Comparison of ENCODE assay signal across 26 mouse cellular contexts in genomic region chr19:30354981-30355380, GRCm38 (mm10).
DNase-seq lines count a peak whose midpoint lies in the region; ATAC-seq and TF ChIP-seq lines count a peak whose summit lies in the region.
"Had no signal": no experiment of that assay in that cellular context is flagged by ENCODE, and none has a peak within 500 bp of the region (broad histone marks: within the 10 kb centered on the region; RNA-seq: fewer than 3 reads in every experiment).

No protein-coding gene starts in this region.

- no peak for TF ChIP-seq CTCF in brain, embryonic 14.5 days (IDR thresholded peaks at IDR 0.05; ENCODE audit: borderline replicate concordance, extremely low read depth, insufficient read depth, insufficient read length)

- H3K4me3 ChIP-seq in heart, embryonic 13.5 days: no peak overlapping the region
- no peak overlapping the region for H3K4me3 ChIP-seq in limb, embryonic 10.5 days
- H3K4me3 ChIP-seq: embryonic facial prominence, embryonic 12.5 days; embryonic facial prominence, embryonic 15.5 days; heart, adult 2 months; heart, embryonic 15.5 days had no signal

- no peak for ATAC-seq in heart, embryonic 13.5 days (ENCODE audit: extremely low read depth, insufficient number of reproducible peaks, low FRiP score, low TSS enrichment)
- ATAC-seq: CD4-positive, CD25-positive, alpha-beta regulatory T cell, adult 4 months; forebrain, embryonic 14.5 days; forebrain, postnatal 0 days; hindbrain, postnatal 0 days; inflammation-experienced regulatory T-cells, adult 6 months; intestine, embryonic 16.5 days had no signal

- no peaks in the 10 kb centered on the region for H3K9me3 ChIP-seq in heart, embryonic 13.5 days
- no peaks in the 10 kb centered on the region for H3K9me3 ChIP-seq in limb, embryonic 10.5 days (replicated peaks)
- H3K9me3 ChIP-seq: embryonic facial prominence, embryonic 12.5 days; embryonic facial prominence, embryonic 15.5 days; heart, embryonic 15.5 days had no signal

- H3K4me2 ChIP-seq in heart, embryonic 13.5 days: no peak overlapping the region
- H3K4me2 ChIP-seq: embryonic facial prominence, embryonic 12.5 days; embryonic facial prominence, embryonic 15.5 days; heart, embryonic 11.5 days; heart, embryonic 15.5 days; hindbrain, embryonic 14.5 days had no signal

- TF ChIP-seq POLR2A in brain, embryonic 14.5 days (IDR thresholded peaks at IDR 0.05; ENCODE audit: borderline replicate concordance, extremely low read depth, insufficient read depth, insufficient read length, poor library complexity, severe bottlenecking): no peak

- H3K27me3 ChIP-seq in heart, embryonic 13.5 days (replicated peaks): no peaks in the 10 kb centered on the region
- H3K27me3 ChIP-seq in limb, embryonic 10.5 days (ENCODE audit: low read depth, poor library complexity, severe bottlenecking): no peaks in the 10 kb centered on the region
- H3K27me3 ChIP-seq: embryonic facial prominence, embryonic 15.5 days; heart, embryonic 15.5 days had no signal

- DNase-seq in heart, adult 11 months: no peak
- peak; percentile 13 for DNase-seq in brain, embryonic 14.5 days (ENCODE audit: low read depth)
- no peak for DNase-seq in limb, embryonic 10.5 days (ENCODE audit: low spot score)
- DNase-seq in retina, postnatal 7 days (ENCODE audit: low read depth, low spot score): peak; percentile 11
- no peak for DNase-seq in frontal cortex, adult 2 months (ENCODE audit: extremely low spot score in 1 of 2, low spot score in 1 of 2)
- DNase-seq: adrenal gland, adult 8-10 months; adrenal gland, postnatal 25 days; cerebellum, adult 18-20 months; cerebellum, adult 9-10 months; cerebellum, postnatal 14 days; forebrain, postnatal 0 days; gastrocnemius, postnatal 25 days; heart, adult 2 months; heart, postnatal 10 days; heart, postnatal 4 days had no signal

- no peaks in the 10 kb centered on the region for H3K36me3 ChIP-seq in heart, embryonic 13.5 days
- H3K36me3 ChIP-seq in limb, embryonic 10.5 days: no peaks in the 10 kb centered on the region
- H3K36me3 ChIP-seq: embryonic facial prominence, embryonic 12.5 days; embryonic facial prominence, embryonic 15.5 days; heart, embryonic 15.5 days had no signal

- 7% methylated on average over 4 of the region's 4 CpGs for WGBS in heart, embryonic 13.5 days
- WGBS in limb, embryonic 10.5 days: 17% methylated on average over 4 of the region's 4 CpGs

- peaks cover 7% of the 10 kb centered on the region for H3K4me1 ChIP-seq in heart, embryonic 13.5 days
- H3K4me1 ChIP-seq in limb, embryonic 10.5 days: peaks cover 24% of the 10 kb centered on the region
- H3K4me1 ChIP-seq: embryonic facial prominence, embryonic 15.5 days had no signal

- H3K27ac ChIP-seq in heart, embryonic 13.5 days (replicated peaks): no peak overlapping the region
- H3K27ac ChIP-seq in limb, embryonic 10.5 days: 0 out of 2 replicates have a peak overlapping the region, but pooled peaks have one; percentile 21
- H3K27ac ChIP-seq: embryonic facial prominence, embryonic 12.5 days; embryonic facial prominence, embryonic 15.5 days; heart, adult 2 months; heart, embryonic 15.5 days; hindbrain, embryonic 14.5 days; hindbrain, postnatal 0 days had no signal

- H3K9ac ChIP-seq in heart, embryonic 13.5 days: 0 out of 2 replicates have a peak overlapping the region, but pooled peaks have one; percentile 17
- H3K9ac ChIP-seq: embryonic facial prominence, embryonic 12.5 days; embryonic facial prominence, embryonic 15.5 days; forebrain, postnatal 0 days; heart, embryonic 15.5 days; hindbrain, embryonic 14.5 days had no signal

Comparison
In these comparisons a context has a peak if more than half of its experiments do, and no peak if none do; other contexts are left out.
1. DNase-seq: peak in brain, embryonic 14.5 days (single experiment) and retina, postnatal 7 days (single experiment); none in heart, adult 11 months (single experiment), limb, embryonic 10.5 days (single experiment) and frontal cortex, adult 2 months (0 of 2).